ENCODE assay signal across 21 mouse cellular contexts in the genomic region with DNA sequence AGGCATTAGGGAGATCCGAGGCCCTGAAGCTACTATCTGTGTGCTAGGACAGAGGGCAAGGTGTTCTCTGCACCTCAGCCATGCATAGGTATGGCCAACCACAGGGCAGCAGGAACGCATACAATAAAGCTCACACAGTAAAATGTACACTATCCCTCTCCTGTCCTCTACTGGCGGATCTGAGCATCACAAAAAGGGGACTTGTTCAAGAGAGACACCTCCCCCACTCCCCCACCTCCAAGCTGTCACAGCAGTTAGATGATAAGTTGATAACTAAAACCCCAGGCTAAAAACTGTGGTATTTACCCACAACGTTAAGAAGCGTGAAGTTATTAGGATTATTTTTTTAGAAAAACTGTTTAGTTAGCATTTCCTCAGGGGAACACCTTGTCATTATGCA.
DNase-seq lines count a peak whose midpoint lies in the region; ATAC-seq and TF ChIP-seq lines count a peak whose summit lies in the region.
"Had no signal": no experiment of that assay in that cellular context is flagged by ENCODE, and none has a peak within 500 bp of the region (broad histone marks: within the 10 kb centered on the region; RNA-seq: fewer than 3 reads in every experiment).

No protein-coding gene starts in this region.

- no peaks in the 10 kb centered on the region for H3K27me3 ChIP-seq in midbrain, postnatal 0 days (ENCODE audit: insufficient read depth, low read length)
- no peaks in the 10 kb centered on the region for H3K27me3 ChIP-seq in midbrain, embryonic 16.5 days (ENCODE audit: control insufficient read depth, insufficient read depth, low read depth, low read length)
- H3K27me3 ChIP-seq in CH12.LX (replicated peaks), result no peaks in the 10 kb centered on the region
- H3K27me3 ChIP-seq: intestine, embryonic 15.5 days; midbrain, embryonic 15.5 days; Patski had no signal

- H3K9ac ChIP-seq in midbrain, postnatal 0 days (replicated peaks; ENCODE audit: low read length, poor library complexity, severe bottlenecking), result no peak overlapping the region
- H3K9ac ChIP-seq in midbrain, embryonic 16.5 days (ENCODE audit: low read depth, low read length), result no peak overlapping the region
- no peak overlapping the region for H3K9ac ChIP-seq in CH12.LX (ENCODE audit: insufficient read depth, low read depth)
- H3K9ac ChIP-seq: intestine, embryonic 15.5 days; midbrain, embryonic 15.5 days had no signal

- H3K4me2 ChIP-seq in midbrain, postnatal 0 days (ENCODE audit: low read depth, low read length, poor library complexity, severe bottlenecking), result no peak overlapping the region
- no peak overlapping the region for H3K4me2 ChIP-seq in midbrain, embryonic 16.5 days (ENCODE audit: low read length)
- no peak overlapping the region for H3K4me2 ChIP-seq in CH12.LX (ENCODE audit: insufficient read depth, low read depth, poor library complexity, severe bottlenecking)
- H3K4me2 ChIP-seq: intestine, embryonic 15.5 days; midbrain, embryonic 15.5 days had no signal

- TF ChIP-seq RAD21 in CH12.LX (IDR thresholded peaks at IDR 0.05; ENCODE audit: low read depth, low read length), result peak; percentile 40

- TF ChIP-seq CTCF in layer of hippocampus, adult 2 months (conservative IDR thresholded peaks at IDR 0.05), result peak; percentile 57
- peak; percentile 42 for TF ChIP-seq CTCF in midbrain, postnatal 0 days (IDR thresholded peaks at IDR 0.05)
- TF ChIP-seq CTCF in CH12.LX (conservative IDR thresholded peaks at IDR 0.05 in 1 of 2, IDR thresholded peaks at IDR 0.05 in 1 of 2; ENCODE audit: low read depth in 2 of 2, low read length in 2 of 2), result peak in 1 of 2 experiments; percentile 47; a peak in 2 of 4 replicates

- no peak for DNase-seq in layer of hippocampus, adult 2 months (ENCODE audit: low spot score in 2 of 2)
- no peak for DNase-seq in layer of hippocampus, adult 11-12 months (ENCODE audit: low spot score)
- no peak for DNase-seq in midbrain, postnatal 0 days (ENCODE audit: low spot score)
- no peak for DNase-seq in CH12.LX (ENCODE audit: extremely low read depth)
- DNase-seq in adrenal gland, postnatal 25 days, result no peak
- no peak for DNase-seq in cerebellum, adult 11-12 months
- DNase-seq: adrenal gland, postnatal 14 days; cerebellum, postnatal 10 days; gastrocnemius, postnatal 10 days; heart, adult 18-20 months; kidney, postnatal 10 days; lung, postnatal 10 days; right cerebral cortex, adult 18-20 months had no signal

- no peak overlapping the region for H3K4me3 ChIP-seq in layer of hippocampus, adult 2 months
- no peak overlapping the region for H3K4me3 ChIP-seq in midbrain, postnatal 0 days (ENCODE audit: low read depth, low read length)
- H3K4me3 ChIP-seq in midbrain, embryonic 16.5 days (ENCODE audit: low read depth, low read length), result no peak overlapping the region
- H3K4me3 ChIP-seq in CH12.LX (replicated peaks in 1 of 3; ENCODE audit: low read depth in 2 of 3, low read length in 2 of 3, poor library complexity in 1 of 3) (no peak overlapping the region), macrophage (ENCODE audit: inconsistent target) (peak overlapping the region; percentile 36; the same call in 1 of the 2 replicates)
- H3K4me3 ChIP-seq: forebrain, embryonic 10.5 days; hindbrain, embryonic 10.5 days; intestine, embryonic 15.5 days; midbrain, embryonic 15.5 days had no signal

- no peaks in the 10 kb centered on the region for H3K4me1 ChIP-seq in midbrain, postnatal 0 days (ENCODE audit: insufficient read depth, low read length)
- 0 out of 2 replicates have a peak, but pooled peaks cover 6% of the 10 kb centered on the region for H3K4me1 ChIP-seq in midbrain, embryonic 16.5 days (ENCODE audit: control insufficient read depth, insufficient read depth, low read length)
- H3K4me1 ChIP-seq in CH12.LX (ENCODE audit: control insufficient read depth in 1 of 2, insufficient read depth in 2 of 2), result peaks cover 5 to 18% of the 10 kb centered on the region in 2 experiments; a peak in 3 of 4 replicates

- H3K9me3 ChIP-seq in midbrain, postnatal 0 days (ENCODE audit: low read length), result 0 out of 2 replicates have a peak, but pooled peaks cover 3% of the 10 kb centered on the region
- H3K9me3 ChIP-seq in midbrain, embryonic 16.5 days (replicated peaks; ENCODE audit: control insufficient read depth, low read length, poor library complexity, severe bottlenecking), result no peaks in the 10 kb centered on the region; the same call in 1 of the 2 replicates
- H3K9me3 ChIP-seq in CH12.LX (replicated peaks; ENCODE audit: low read length), result peaks cover 4% of the 10 kb centered on the region
- H3K9me3 ChIP-seq: intestine, embryonic 15.5 days; midbrain, embryonic 15.5 days had no signal

- no peaks in the 10 kb centered on the region for H3K36me3 ChIP-seq in midbrain, postnatal 0 days (ENCODE audit: insufficient read depth, low read length)
- H3K36me3 ChIP-seq in midbrain, embryonic 16.5 days (ENCODE audit: control insufficient read depth, insufficient read depth, low read length), result no peaks in the 10 kb centered on the region
- H3K36me3 ChIP-seq in CH12.LX (replicated peaks in 1 of 2; ENCODE audit: control insufficient read depth in 1 of 2, insufficient read depth in 1 of 2, low read length in 1 of 2) (no peaks in the 10 kb centered on the region), macrophage (ENCODE audit: inconsistent target) (peaks cover 12% of the 10 kb centered on the region; the same call in 1 of the 2 replicates)
- H3K36me3 ChIP-seq: forebrain, embryonic 10.5 days; hindbrain, embryonic 10.5 days; intestine, embryonic 15.5 days; midbrain, embryonic 15.5 days had no signal

- H3K79me2 ChIP-seq in CH12.LX (replicated peaks; ENCODE audit: control insufficient read depth, extremely low read depth, insufficient read depth, poor library complexity, severe bottlenecking) (no peaks in the 10 kb centered on the region), macrophage (ENCODE audit: inconsistent target) (peaks cover 43% of the 10 kb centered on the region; the same call in 1 of the 2 replicates)

- H3K27ac ChIP-seq in layer of hippocampus, adult 2 months, result no peak overlapping the region
- H3K27ac ChIP-seq in midbrain, postnatal 0 days (ENCODE audit: low read depth, low read length), result no peak overlapping the region
- H3K27ac ChIP-seq in midbrain, embryonic 16.5 days (ENCODE audit: low read length), result no peak overlapping the region
- H3K27ac ChIP-seq in CH12.LX (ENCODE audit: insufficient read depth, low read depth), result no peak overlapping the region
- no peak overlapping the region for H3K27ac ChIP-seq in macrophage
- H3K27ac ChIP-seq: forebrain, embryonic 10.5 days; hindbrain, embryonic 10.5 days; intestine, embryonic 15.5 days; midbrain, embryonic 15.5 days had no signal

- ATAC-seq in midbrain, postnatal 0 days (ENCODE audit: low FRiP score), result no peak
- no peak for ATAC-seq in midbrain, embryonic 16.5 days
- ATAC-seq: activated CD4-positive, CD25-positive, alpha-beta regulatory T cell, adult 4 months; intestine, embryonic 15.5 days; midbrain, embryonic 15.5 days; Patski had no signal

- no peak for TF ChIP-seq EP300 in CH12.LX (IDR thresholded peaks at IDR 0.05; ENCODE audit: low read length)

- dilution Hi-C loops in CH12.LX (cut with MboI; ENCODE audit: extremely low pct_ligation_motif_present, extremely low pct_unique_long_range_greater_than_20kb, low sequenced_read_pairs), result no loop called here

- in situ Hi-C loops in CH12.LX (cut with MboI; ENCODE audit: low pct_ligation_motif_present, low pct_unique_long_range_greater_than_20kb, low sequenced_read_pairs), result no loop called here

- no peak for TF ChIP-seq POLR2A in CH12.LX (IDR thresholded peaks at IDR 0.05; ENCODE audit: low read depth, low read length)

- 84% methylated on average over 5 of the region's 5 CpGs for WGBS in midbrain, postnatal 0 days
- WGBS in midbrain, embryonic 16.5 days, result 80% methylated on average over 5 of the region's 5 CpGs
- 71% methylated on average over 5 of the region's 5 CpGs for WGBS in macrophage (ENCODE audit: missing documents)

TF ChIP-seq in CH12.LX, 34 proteins besides CTCF, POLR2A, EP300 and RAD21:
- TF ChIP-seq JUN (IDR thresholded peaks at IDR 0.05; ENCODE audit: insufficient read depth, low read depth, low read length) (no peak), KAT2A (IDR thresholded peaks at IDR 0.05; ENCODE audit: insufficient replicate concordance, low read length) (no peak), TBP (conservative IDR thresholded peaks at IDR 0.05; ENCODE audit: low read depth, low read length) (no peak), IRF4 (IDR thresholded peaks at IDR 0.05; ENCODE audit: low read depth, low read length) (no peak), SMC3 (IDR thresholded peaks at IDR 0.05; ENCODE audit: low read depth, low read length) (peak; percentile 35), ELF1 (IDR thresholded peaks at IDR 0.05; ENCODE audit: low read depth, low read length) (no peak)
